Mouse (Mus musculus): Measurements from ENCODE around the gene Bin2.

Bin2 gene

GRCm38 (mm10) chr15:100680381-100680780 is 11.0 kb upstream of the Bin2 start:
- no peak for DNase-seq

GRCm38 (mm10) chr15:100679005-100679404 is 9.7 kb upstream of the Bin2 start:
- DNase-seq = no peak

DNA sequence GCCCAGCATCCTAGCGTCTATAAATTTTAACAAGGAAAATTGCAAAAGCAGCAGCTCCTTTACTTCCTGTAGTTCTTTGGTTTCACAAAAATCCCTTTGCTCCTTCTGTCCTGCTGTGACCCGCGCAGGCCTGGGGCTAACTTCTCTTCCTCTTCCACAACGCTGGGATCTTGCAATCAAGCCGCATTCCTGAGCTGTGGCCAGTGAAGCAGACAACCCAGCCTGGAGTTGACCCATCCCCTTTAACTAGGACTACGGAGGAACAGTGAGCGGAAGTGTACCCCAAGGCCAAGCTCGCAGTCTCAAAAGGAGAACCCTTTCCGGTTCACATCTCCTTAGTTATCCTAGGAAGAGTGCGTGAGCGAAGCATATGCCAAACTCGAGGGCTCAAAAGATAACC is 9.2 kb upstream of the Bin2 start:
- no peak for DNase-seq

DNA sequence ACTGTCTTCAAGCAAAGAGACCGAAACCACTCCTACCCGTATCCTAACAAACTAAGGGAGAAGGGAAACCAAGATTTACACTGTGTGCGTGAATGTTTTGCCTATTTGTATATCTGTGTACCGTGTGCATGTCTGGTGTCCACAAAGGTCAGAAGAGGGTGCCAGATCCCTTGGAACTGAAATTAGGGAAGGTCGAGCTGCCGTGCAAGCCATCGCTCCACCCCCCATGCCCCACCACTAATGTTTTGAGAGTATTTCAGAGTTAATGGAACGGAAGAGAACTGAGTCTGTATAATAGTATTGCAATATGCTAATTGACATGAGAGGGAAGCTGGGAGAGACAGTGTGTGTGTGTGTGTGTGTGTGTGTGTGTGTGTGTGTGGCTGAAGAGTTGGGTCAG is 8.3 kb upstream of the Bin2 start:
- DNase-seq = no peak

- no peak for DNase-seq
Measured at GRCm38 (mm10) chr15:100676521-100676920, 7.2 kb upstream of the Bin2 start.

GRCm38 (mm10) chr15:100675486-100675885 is 6.1 kb upstream of the Bin2 start:
- DNase-seq = no peak

DNA sequence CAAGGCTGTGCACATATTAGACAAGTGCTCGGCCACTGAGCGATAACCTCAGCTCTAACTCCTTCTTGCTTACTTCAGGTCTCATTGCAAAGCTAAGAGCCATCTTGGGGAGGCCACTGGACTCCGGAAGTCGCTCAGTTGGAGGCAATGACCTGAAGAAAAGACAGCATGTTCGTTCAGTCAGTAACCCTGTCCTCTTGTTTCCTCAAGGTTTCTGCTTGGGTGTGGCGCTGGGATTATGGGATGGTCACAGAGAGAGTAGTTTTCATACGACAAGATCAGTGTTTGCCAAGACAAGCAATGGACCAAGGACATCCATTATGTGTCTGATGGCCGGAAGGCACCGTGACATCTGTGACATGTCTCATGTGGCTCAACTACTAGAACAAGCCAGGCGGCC is 5.2 kb upstream of the Bin2 start:
- DNase-seq = no peak

DNA sequence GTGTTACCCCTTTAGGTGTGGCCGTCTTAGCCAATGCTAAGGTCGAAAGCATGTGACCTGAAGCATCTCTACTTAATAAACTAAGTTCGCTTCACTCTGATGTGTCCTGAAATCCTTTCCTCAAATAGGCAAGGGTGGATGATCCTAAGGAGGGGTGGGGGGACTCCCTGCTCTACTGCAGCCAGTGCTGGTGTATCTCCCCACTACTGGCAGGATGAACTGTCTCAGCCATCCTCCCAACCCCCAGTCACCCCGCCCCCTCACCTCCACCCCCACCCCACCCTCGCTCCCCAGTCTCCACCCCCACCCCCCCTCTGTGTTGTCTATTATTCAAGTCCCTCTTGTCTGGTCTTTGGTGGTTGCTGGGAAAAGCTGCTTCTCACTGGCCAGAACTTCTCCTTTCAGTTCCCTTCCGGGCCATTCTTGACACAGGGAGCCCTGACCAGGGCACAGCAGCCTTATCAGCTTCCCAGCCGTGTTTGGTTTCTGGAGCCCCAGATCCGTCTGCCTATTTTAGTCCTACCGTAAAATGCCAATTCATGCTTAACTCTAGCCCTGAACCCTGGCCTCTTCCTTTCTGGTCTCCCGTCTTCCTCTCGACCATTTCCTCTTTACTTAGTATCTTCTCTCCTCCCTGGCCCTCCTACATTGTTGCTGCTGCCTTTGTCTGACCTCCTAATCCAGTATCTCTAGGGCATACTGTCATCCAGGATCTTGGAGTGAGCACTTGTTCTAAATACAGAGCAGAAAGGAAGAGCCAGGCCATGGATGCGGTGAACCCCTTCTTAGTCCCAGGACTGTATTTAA is 4.4 kb upstream of the Bin2 start:
- no peak for DNase-seq

- DNase-seq = no peak
Measured at GRCm38 (mm10) chr15:100670833-100671232, 1.5 kb upstream of the Bin2 start.

DNA sequence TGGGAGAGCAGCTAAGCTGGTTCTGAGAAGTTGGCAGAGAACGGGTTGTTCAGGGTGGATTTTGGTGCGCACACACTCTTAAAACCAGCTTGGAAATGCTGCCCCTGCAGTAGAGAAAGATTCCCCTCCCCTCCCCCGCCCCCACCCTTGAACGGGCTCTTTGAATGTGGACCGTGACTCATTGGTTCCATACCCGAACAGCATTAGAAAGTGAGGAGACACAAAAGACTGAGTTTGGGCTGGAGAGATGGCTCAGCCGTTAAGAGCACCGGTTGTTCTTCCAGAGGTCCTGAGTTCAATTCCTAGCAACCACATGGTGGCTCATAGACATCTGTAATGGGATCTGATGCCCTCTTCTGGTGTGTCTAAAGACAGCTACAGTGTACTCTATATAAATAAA is 651 bp upstream of the Bin2 start:
- no peak for DNase-seq

DNA sequence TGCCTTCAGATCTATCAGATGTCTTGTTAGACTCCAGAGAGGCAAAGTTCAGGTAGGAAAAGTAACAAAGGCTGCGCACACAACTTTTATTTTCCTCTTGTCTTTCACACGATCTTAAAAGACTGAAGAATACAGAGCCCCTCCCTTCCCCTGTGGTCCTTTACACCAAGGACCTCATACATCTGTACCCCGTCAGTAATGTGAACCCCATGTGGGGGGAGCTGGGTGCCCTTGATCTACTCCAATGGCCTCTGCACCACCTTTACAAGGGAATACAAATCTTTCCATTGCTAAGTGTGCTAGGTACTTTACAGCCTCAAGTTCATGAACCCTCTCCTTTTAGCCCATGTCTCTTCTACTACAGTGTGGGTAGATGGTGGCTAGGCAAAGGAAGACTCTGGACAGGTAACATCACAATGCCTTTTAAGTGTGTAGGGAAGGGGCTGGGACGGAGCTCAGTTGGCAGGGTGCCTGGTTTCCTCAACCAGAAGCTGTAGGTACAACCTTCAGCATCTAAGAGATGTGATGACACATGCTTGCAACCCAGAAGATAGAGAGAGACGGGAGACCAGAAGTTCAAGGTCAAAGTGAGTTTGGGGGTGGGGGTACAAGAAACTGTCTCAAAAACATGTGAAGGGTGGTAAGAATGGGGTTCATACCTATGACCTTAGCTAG is 1.3 kb downstream of the Bin2 start:
- no peak for DNase-seq

- no peak for DNase-seq
Measured at GRCm38 (mm10) chr15:100667420-100667819, 1.9 kb downstream of the Bin2 start.

DNA sequence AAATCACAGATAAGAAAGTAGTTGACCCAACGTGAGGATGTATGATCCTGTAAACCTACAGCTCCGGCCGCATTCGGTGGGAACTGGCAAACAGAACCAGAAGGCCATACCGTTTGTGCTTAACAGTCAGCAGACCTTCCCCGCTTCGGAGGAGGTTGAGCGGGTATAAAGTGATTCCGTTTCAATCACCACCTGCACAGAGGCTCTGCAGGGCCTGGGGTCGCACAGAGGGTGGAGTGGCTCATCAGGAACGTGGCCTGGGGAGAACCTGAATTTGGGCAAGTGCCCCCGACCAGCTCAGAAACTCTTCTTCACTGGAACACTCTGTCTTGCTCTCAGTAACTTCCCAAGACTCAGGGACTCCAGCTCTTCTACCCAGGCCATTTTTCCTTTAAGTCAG is 2.5 kb downstream of the Bin2 start:
- DNase-seq = no peak

DNA sequence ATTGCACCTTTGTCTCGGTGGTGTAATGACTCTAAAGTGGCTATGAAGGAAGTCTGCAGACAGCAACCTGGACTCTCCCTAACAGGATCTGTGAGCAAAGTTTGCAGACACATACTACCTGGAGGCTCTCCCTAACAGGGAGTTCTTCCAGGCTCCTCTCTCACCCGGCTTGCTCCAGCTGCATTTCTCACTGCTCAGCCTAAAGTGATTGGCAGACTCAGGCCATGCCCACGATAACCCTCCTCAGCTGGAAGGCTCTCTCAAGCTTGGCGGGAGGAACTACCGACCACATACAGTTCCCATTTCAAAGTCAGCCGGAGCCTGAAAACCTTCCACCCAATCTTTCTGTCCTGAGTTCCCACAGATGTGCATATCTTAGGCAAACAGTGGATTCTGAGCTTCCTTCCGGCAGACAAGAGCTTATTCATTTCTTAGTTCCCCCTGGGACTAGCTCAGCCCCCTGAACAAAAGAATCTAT is 3.1 kb downstream of the Bin2 start:
- DNase-seq = no peak

DNA sequence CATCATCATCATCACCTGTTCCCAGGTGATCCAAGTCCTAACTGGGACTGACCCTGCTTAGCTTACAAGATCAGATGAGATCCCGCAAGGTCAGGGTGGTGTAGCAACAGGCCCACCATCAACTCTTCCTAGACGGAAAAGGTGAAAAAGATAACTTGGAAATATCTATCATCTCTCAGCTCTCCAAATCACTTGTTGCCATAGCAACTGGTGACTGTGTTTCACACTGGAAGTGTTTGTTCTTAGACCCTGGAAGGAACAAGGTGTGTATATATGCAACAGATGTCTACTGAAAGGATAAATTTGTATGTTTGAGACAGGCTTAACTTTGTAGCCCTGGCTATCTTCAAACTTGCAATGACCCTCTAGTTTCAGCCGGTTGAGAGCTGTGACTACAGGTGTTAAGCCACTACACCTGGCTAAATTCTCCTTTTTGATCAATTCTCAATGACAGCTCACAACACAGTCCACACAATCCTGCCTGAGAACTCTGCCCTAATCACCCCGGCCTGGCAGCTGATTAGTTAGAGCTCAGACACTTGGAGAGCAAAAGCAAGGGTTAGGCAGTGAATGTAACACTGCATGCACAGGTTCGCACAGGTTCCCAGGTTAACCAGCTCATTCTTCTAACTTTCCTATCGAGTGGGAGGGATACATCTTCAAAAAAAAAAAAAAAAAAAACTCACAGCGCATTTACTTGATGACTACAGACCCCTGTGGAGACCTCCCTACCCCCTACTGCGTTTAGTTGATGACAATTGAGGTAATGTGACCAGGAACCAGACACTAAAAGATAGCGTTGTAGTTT is 3.7 kb downstream of the Bin2 start:
- no peak for DNase-seq

DNA sequence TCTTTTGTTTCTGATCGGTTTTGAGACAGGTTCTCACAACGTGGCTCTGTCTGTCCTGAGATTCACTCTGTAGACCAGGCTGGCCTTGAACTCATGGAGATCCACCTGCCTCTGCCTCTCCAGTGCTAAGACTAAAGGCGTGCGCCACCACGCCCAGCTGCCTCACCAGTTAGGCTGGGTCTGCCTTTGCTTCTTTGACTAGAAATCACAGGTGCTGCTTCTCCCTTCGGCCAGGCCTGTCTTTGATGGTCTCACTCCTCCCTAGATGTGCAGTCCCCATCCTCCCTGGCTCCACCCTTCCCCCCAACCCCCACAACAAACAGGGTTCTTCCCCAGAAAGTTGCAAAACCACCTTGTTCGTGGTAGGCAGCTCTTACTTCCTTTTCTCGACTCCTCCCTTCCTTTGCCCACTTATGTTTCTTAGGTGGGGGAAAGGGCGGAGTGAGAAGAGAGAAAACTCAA is 4.5 kb downstream of the Bin2 start:
- no peak for DNase-seq

DNA sequence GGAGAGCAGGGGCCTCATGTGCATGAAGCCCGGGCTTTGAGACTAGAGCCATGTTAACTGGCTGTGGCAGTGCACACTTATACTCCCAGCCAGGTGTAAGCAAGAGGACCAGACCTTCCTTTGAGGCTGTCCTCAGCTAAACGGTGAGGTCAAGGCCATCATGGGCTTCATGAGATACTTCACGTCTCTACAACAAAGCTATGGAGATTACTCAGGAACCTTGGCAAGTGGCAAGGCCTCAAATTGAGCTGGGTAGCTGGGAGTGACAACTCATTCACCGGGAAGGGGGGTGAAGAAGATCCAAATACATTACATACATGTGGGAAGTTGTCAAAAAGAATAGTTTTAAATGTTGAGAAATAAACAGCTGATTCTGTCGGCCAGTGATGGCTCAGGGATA is 8.5 kb downstream of the Bin2 start:
- no peak for DNase-seq

DNA sequence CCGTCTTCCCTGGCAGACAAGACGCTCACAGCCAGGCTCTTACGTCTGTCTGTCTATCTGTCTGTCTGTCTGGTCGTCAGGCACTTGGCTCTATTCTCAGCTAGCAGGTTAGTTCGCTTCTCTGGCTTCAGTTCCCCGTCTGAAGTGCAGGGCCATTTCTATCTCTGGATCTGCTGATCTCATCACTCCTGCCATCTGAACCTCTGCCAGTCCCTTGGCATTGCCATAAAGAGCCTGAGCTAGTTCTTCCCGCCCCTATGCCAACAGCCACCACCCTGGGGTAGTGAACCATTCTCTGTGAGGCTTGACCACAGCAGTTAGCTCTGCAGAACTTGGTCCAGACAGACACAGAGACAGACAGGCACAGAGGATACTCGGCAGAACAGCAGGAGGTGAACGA is 9.0 kb downstream of the Bin2 start:
- DNase-seq = no peak

GRCm38 (mm10) chr15:100655201-100655600 is 14.2 kb downstream of the Bin2 start:
- DNase-seq = no peak

- no peak for DNase-seq
Measured at GRCm38 (mm10) chr15:100654271-100654670, 15.1 kb downstream of the Bin2 start.

- no peak for DNase-seq
Measured at GRCm38 (mm10) chr15:100651610-100652009, 17.7 kb downstream of the Bin2 start.

DNA sequence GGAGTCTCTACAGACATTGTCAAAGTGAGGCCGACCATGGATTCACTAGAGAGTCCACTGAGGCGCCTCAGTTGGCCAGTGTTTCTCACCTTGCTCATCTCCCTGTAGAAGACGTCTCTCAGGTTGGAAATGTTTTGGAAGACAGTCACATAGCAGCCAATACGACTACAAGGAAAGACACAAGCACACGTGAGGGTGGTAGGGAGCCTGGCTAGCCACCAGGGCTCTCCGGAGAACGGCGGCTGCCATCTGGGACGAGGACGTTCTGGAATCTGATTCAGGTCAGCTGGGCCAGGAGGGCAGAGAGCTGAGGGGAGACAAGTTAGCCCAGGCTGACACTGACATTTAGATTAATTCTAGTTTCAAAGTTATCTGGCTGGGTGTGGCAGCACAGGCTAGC is 19.2 kb downstream of the Bin2 start:
- no peak for DNase-seq

GRCm38 (mm10) chr15:100646161-100646560 is 23.2 kb downstream of the Bin2 start:
- no peak for DNase-seq

- DNase-seq = no peak
Measured at GRCm38 (mm10) chr15:100642451-100642850, 26.9 kb downstream of the Bin2 start.

All from right cerebral cortex, adult 18-20 months (tissue).